Mouse (Mus musculus): ENCODE results near the gene Mmgt2.
A peak's percentile ranks its signal among the peaks of the same experiment; 100 is the strongest.

Mmgt2 gene

GRCm38 (mm10) chr11:62706141-62706540, 57.7 kb downstream of the Mmgt2 start:
- DNase-seq (ENCODE audit: low read depth, low spot score), result peak; percentile 79

DNA sequence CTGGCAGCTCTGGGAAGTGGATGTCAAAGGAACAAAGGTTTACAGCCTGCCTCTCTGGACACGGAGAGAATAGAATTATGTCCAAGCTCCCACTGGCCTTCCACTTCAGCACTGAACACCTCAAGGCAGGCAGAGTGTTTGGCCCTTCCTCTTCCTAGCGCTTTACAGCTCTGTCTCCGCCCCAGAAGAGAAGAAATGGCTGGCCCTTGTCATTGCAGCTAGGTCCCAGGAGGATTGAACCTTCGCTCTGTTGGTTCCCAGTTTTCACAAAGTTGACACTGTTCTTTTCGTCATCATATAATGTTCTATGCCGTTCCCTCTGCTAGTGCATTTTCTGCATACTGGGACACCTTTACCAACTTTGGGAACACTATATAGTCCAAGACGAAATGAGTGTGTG, 59.8 kb downstream of the Mmgt2 start:
- no peak for DNase-seq (ENCODE audit: low read depth, low spot score)

DNA sequence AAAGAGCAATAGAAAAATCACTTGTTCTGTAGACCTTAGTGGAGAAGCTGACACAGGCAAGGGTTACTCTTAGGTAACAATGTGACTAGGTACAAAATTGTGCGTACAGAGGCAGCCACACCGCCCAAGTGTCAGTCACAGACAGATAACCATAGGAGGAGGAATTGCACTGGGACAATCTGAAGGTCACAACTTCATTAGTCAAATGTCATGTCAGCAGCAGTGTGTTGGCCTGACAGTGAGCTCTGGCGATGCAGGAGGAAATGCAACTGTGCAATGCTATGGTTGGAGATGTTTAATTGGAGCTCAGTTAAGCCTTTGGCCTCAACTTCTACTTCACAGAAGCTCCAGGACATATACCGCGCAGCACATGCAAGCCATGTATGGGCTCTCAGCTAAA, 62.2 kb downstream of the Mmgt2 start:
- no peak for DNase-seq (ENCODE audit: low read depth, low spot score)

All from A20 (cell line).